Mouse (Mus musculus) megakaryocyte progenitor cell, adult 5-6 weeks (primary cell): ENCODE data around the gene Rnf166. TPM values are rescaled to one million over a fixed set of nuclear protein-coding genes. Genes with fewer than 3 reads are reported as not detected.

Experiments used
- ATAC-seq: replicated peaks from 2 replicates; pipeline ENCODE4 v1.8.0; 2016; ENCODE audit warnings: mild to moderate bottlenecking, moderate TSS enrichment, inconsistent platforms; ENCODE audit not compliant: poor library complexity
- total RNA-seq, 2 experiments: library from RNA; stranded (forward) in 1 of 2; stranded (reverse) in 1 of 2; fragments of 157-497, 149-512 nt in 1 of 2; fragments of 200-1000 nt in 1 of 2; gene quantifications; 2 replicates each; pipeline versions ENCODE4 v1.2.3 to v1.2.4; 2015 to 2017

The Rnf166 gene
- total RNA-seq, 2 experiments from 2014 or later = 26.6 to 33.2 TPM

GRCm38 (mm10) chr8:122441326-122441725 lies 34.5 kb downstream of the Rnf166 start:
- no peak for ATAC-seq

GRCm38 (mm10) chr8:122439336-122439735 lies 36.5 kb downstream of the Rnf166 start:
- no peak for ATAC-seq

GRCm38 (mm10) chr8:122437708-122438331 lies 38.0 kb downstream of the Rnf166 start:
- ATAC-seq = peak; percentile 63

- ATAC-seq = no peak
These were observed 39.2 kb downstream of the Rnf166 start for GRCm38 (mm10) chr8:122436586-122437125.

- no peak for ATAC-seq
These were observed 39.7 kb downstream of the Rnf166 start for GRCm38 (mm10) chr8:122436146-122436545.

- ATAC-seq = no peak
These were observed 40.5 kb downstream of the Rnf166 start for GRCm38 (mm10) chr8:122435375-122435774.

GRCm38 (mm10) chr8:122433269-122433905 lies 42.5 kb downstream of the Rnf166 start:
- ATAC-seq = peak; percentile 25; the same call in 1 of the 2 replicates

GRCm38 (mm10) chr8:122432443-122433268 lies 43.2 kb downstream of the Rnf166 start, which contains the start of gene Cyba:
Gene Cyba (minus strand): TSS chr8:122432930.
- ATAC-seq = peak; percentile 56

- ATAC-seq = no peak
These were observed 44.0 kb downstream of the Rnf166 start for GRCm38 (mm10) chr8:122431694-122432442.

- no peak for ATAC-seq
These were observed 45.2 kb downstream of the Rnf166 start for GRCm38 (mm10) chr8:122430646-122431045.

GRCm38 (mm10) chr8:122430058-122430636 lies 45.7 kb downstream of the Rnf166 start:
- ATAC-seq = peak; percentile 76

- ATAC-seq = no peak
These were observed 47.7 kb downstream of the Rnf166 start for GRCm38 (mm10) chr8:122428163-122428562.

- ATAC-seq = no peak
These were observed 48.3 kb downstream of the Rnf166 start for GRCm38 (mm10) chr8:122427607-122428006.

- no peak for ATAC-seq
These were observed 49.7 kb downstream of the Rnf166 start for GRCm38 (mm10) chr8:122426145-122426544.

- ATAC-seq = no peak
These were observed 52.2 kb downstream of the Rnf166 start for GRCm38 (mm10) chr8:122423659-122424058.

GRCm38 (mm10) chr8:122423217-122423616 lies 52.6 kb downstream of the Rnf166 start:
- ATAC-seq = no peak

- no peak for ATAC-seq
These were observed 54.3 kb downstream of the Rnf166 start, which contains the start of gene Il17c for GRCm38 (mm10) chr8:122421376-122422070. Gene Il17c (plus strand): TSS chr8:122422020.

- no peak for ATAC-seq
These were observed 55.8 kb downstream of the Rnf166 start for GRCm38 (mm10) chr8:122419881-122420555.
